In the genomic region with DNA sequence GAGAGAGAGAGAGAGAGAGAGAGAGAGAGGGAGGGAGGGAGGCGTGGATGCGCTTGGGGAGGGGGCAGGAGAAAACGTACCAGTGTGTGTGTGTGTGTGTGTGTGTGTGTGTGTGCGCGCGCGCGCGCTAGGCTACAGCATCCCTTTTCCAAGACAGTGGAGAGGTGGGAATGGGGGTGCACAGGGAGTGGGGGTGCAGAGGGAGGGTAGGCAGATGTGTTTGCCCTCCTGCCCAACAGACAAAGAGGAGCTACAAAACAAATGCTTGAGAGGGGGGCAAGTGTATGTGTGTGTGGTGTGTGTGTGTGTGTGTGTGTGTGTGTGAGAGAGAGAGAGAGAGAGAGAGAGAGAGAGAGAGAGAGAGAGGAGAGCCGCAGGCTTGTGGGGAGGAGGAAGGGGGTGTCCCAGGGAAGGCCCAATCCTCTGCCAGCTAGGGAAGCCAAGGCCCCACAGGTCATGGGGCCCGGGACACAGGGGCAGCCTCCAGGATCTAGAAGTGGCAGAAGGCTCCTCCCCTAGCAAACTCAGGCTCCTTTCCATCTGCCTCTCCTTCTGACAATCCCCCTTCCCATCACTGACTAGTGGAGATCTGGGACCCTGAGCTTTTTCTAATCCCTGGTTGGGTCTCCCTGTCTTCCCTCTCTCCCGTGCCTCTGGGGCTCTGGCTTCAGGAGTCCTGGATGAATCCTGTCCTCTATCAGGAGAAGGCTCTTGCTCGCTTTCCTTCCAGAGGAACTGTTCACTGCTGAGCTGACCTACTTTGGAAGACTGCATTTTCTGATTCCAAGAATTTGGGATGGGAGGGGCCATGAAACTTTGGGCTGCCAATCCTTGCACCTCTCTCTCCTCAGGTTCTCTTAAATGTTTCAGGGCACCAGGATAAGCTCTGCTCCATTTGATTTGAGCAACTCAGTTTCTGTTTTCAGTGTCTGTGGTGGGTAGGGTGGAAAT, we compare ENCODE assay signal across 9 mouse cellular contexts. TPM values are rescaled to one million over a fixed set of nuclear protein-coding genes. Genes with fewer than 3 reads are reported as not detected.
DNase-seq lines count a peak whose midpoint lies in the region; ATAC-seq and TF ChIP-seq lines count a peak whose summit lies in the region.
"Had no signal": no experiment of that assay in that cellular context is flagged by ENCODE, and none has a peak within 500 bp of the region (broad histone marks: within the 10 kb centered on the region; RNA-seq: fewer than 3 reads in every experiment).

No protein-coding gene starts in this region.

- no peak for TF ChIP-seq POLR2A in lung, adult 2 months (IDR thresholded peaks at IDR 0.05; ENCODE audit: borderline replicate concordance, extremely low read depth, low read depth, low read length)

- intact Hi-C loops in heart, postnatal 10 days (cut with DNase I), result no loop called here

- H3K27ac ChIP-seq in embryonic facial prominence, embryonic 13.5 days, result peak overlapping the region; percentile 80
- H3K27ac ChIP-seq in lung, embryonic 15.5 days, result no peak overlapping the region

- peak; percentile 70 for ATAC-seq in embryonic facial prominence, embryonic 13.5 days (ENCODE audit: insufficient number of reproducible peaks, insufficient read depth, low FRiP score, low TSS enrichment, low read depth)
- ATAC-seq in lung, embryonic 15.5 days (ENCODE audit: borderline replicate concordance, extremely low read depth, low FRiP score, low TSS enrichment), result peak; percentile 59; the same call in 1 of the 2 replicates
- ATAC-seq: Patski had no signal

- TF ChIP-seq CTCF in lung, adult 2 months (IDR thresholded peaks at IDR 0.05; ENCODE audit: insufficient read depth, low read length), result no peak

- H3K4me2 ChIP-seq in embryonic facial prominence, embryonic 13.5 days, result peak overlapping the region; percentile 75
- peak overlapping the region; percentile 89 for H3K4me2 ChIP-seq in lung, embryonic 15.5 days

- peak overlapping the region; percentile 62 for H3K9ac ChIP-seq in embryonic facial prominence, embryonic 13.5 days
- H3K9ac ChIP-seq in lung, embryonic 15.5 days, result no peak overlapping the region

- DNase-seq in lung, adult 2 months, result no peak
- DNase-seq in lung, postnatal 25 days (ENCODE audit: low spot score), result no peak
- peak; percentile 23 to 38 for DNase-seq in heart, postnatal 10 days
- DNase-seq in kidney, postnatal 14 days, result peak; percentile 32
- DNase-seq in right cerebral cortex, adult 2 months (ENCODE audit: low spot score in 2 of 2), result peak; percentile 43 to 53
- DNase-seq in spleen, adult 18-20 months, result no peak

- H3K27me3 ChIP-seq in embryonic facial prominence, embryonic 13.5 days, result no peaks in the 10 kb centered on the region
- 0 out of 2 replicates have a peak, but pooled peaks cover 4% of the 10 kb centered on the region for H3K27me3 ChIP-seq in lung, embryonic 15.5 days
- H3K27me3 ChIP-seq: Patski had no signal

- no peaks in the 10 kb centered on the region for H3K9me3 ChIP-seq in embryonic facial prominence, embryonic 13.5 days
- no peaks in the 10 kb centered on the region for H3K9me3 ChIP-seq in lung, embryonic 15.5 days

- H3K36me3 ChIP-seq in embryonic facial prominence, embryonic 13.5 days, result peaks cover 7% of the 10 kb centered on the region; the same call in 1 of the 2 replicates
- H3K36me3 ChIP-seq in lung, embryonic 15.5 days, result no peaks in the 10 kb centered on the region

- H3K4me1 ChIP-seq in lung, adult 2 months (ENCODE audit: control insufficient read depth, insufficient read depth, low read length), result no peaks in the 10 kb centered on the region
- peaks cover 25% of the 10 kb centered on the region for H3K4me1 ChIP-seq in embryonic facial prominence, embryonic 13.5 days
- H3K4me1 ChIP-seq in lung, embryonic 15.5 days, result peaks cover 25% of the 10 kb centered on the region; the same call in 1 of the 2 replicates

- peak overlapping the region; percentile 19 for H3K4me3 ChIP-seq in lung, adult 2 months (replicated peaks; ENCODE audit: extremely low read depth, low read depth, low read length)
- peak overlapping the region; percentile 57 for H3K4me3 ChIP-seq in embryonic facial prominence, embryonic 13.5 days
- H3K4me3 ChIP-seq in lung, embryonic 15.5 days, result peak overlapping the region; percentile 50

- 13% methylated on average over 12 of the region's 13 CpGs for WGBS in lung, adult 2 months
- WGBS in embryonic facial prominence, embryonic 13.5 days, result 3% methylated on average over 12 of the region's 13 CpGs
- whole genome bisulfite sequencing in lung, embryonic 15.5 days, result 3% methylated on average over 13 of the region's 13 CpGs

RNA-seq across cellular contexts. Expression of gene Ikzf4, which starts 0.6 kb away (rescaled TPM):
- 2.7 and 4.4 TPM in 2 replicates for polyA plus RNA-seq in lung, adult 2 months (2012; rRNA removed)
- 5.3 and 5.5 TPM in 2 replicates for polyA plus RNA-seq in embryonic facial prominence, embryonic 13.5 days (2015; fragmentation: Nextera tagmentation; extraction: Ambion mirVana)
- total RNA-seq in heart, postnatal 10 days (2021), result 1 to 10 TPM; 1.8 to 2.0 TPM
- polyA plus RNA-seq in lung, embryonic 15.5 days (2015; fragmentation: Nextera tagmentation; extraction: Ambion mirVana), result 1.6 and 2.2 TPM in 2 replicates

RNA-seq across cellular contexts. Expression of gene Rps26, which starts 19.9 kb away (rescaled TPM):
- polyA plus RNA-seq in lung, adult 2 months (2012; rRNA removed), result 421 and 530 TPM in 2 replicates
- 893 and 949 TPM in 2 replicates for polyA plus RNA-seq in embryonic facial prominence, embryonic 13.5 days (2015; fragmentation: Nextera tagmentation; extraction: Ambion mirVana)
- total RNA-seq in heart, postnatal 10 days (2021), result 100 to 1,000 TPM; 395 TPM
- polyA plus RNA-seq in lung, embryonic 15.5 days (2015; fragmentation: Nextera tagmentation; extraction: Ambion mirVana), result 711 and 777 TPM in 2 replicates

RNA-seq across cellular contexts. Expression of gene Suox, which starts 27.5 kb away (rescaled TPM):
- polyA plus RNA-seq in lung, adult 2 months (2012; rRNA removed), result 8.9 and 15.3 TPM in 2 replicates
- 18.9 and 21.8 TPM in 2 replicates for polyA plus RNA-seq in embryonic facial prominence, embryonic 13.5 days (2015; fragmentation: Nextera tagmentation; extraction: Ambion mirVana)
- 10 to 100 TPM; 14.4 to 16.3 TPM for total RNA-seq in heart, postnatal 10 days (2021)
- polyA plus RNA-seq in lung, embryonic 15.5 days (2015; fragmentation: Nextera tagmentation; extraction: Ambion mirVana), result 12.3 and 13.8 TPM in 2 replicates

RNA-seq across cellular contexts. Expression of gene Rab5b, which starts 49.6 kb away (rescaled TPM):
- polyA plus RNA-seq in lung, adult 2 months (2012; rRNA removed), result 80.0 and 109 TPM in 2 replicates
- 82.6 and 84.1 TPM in 2 replicates for polyA plus RNA-seq in embryonic facial prominence, embryonic 13.5 days (2015; fragmentation: Nextera tagmentation; extraction: Ambion mirVana)
- 10 to 100 TPM; 74.3 to 78.1 TPM for total RNA-seq in heart, postnatal 10 days (2021)
- 73.8 and 77.8 TPM in 2 replicates for polyA plus RNA-seq in lung, embryonic 15.5 days (2015; fragmentation: Nextera tagmentation; extraction: Ambion mirVana)

RNA-seq across cellular contexts. Expression of gene Erbb3, which starts 57.0 kb away (rescaled TPM):
- 20.0 and 24.9 TPM in 2 replicates for polyA plus RNA-seq in lung, adult 2 months (2012; rRNA removed)
- polyA plus RNA-seq in embryonic facial prominence, embryonic 13.5 days (2015; fragmentation: Nextera tagmentation; extraction: Ambion mirVana), result 14.8 and 16.1 TPM in 2 replicates
- 1 to 10 TPM; 7.7 to 8.6 TPM for total RNA-seq in heart, postnatal 10 days (2021)
- polyA plus RNA-seq in lung, embryonic 15.5 days (2015; fragmentation: Nextera tagmentation; extraction: Ambion mirVana), result 21.3 and 22.9 TPM in 2 replicates

Comparison
In these comparisons a context has a peak if more than half of its experiments do, and no peak if none do; other contexts are left out.
1. DNase-seq: peak in heart, postnatal 10 days (2 of 2), kidney, postnatal 14 days (single experiment) and right cerebral cortex, adult 2 months (2 of 2); none in lung, adult 2 months (single experiment), lung, postnatal 25 days (single experiment) and spleen, adult 18-20 months (0 of 2).
2. Peak in every context shown above with its lines, with median percentiles within 50 percentile points of each other: H3K4me3 ChIP-seq.